Mouse (Mus musculus) heart, adult 2 months (tissue): Measurements from ENCODE around the gene Xab2.

Experiments used
- CTCF ChIP-seq: fragments of 200-600 bp; IDR thresholded peaks from 2 replicates; pipeline ENCODE4 v1.8.1; 2022; ENCODE audit warnings: antibody characterized with exemption, mild to moderate bottlenecking, moderate library complexity
- EP300 ChIP-seq: fragments of 200-500 bp; IDR thresholded peaks from 2 replicates; pipeline ENCODE4 v1.6.1; 2011; ENCODE audit warnings: low read depth, low read length, control low read depth; ENCODE audit not compliant: insufficient read depth
- POLR2A ChIP-seq: fragments of 200-500 bp; IDR thresholded peaks from 2 replicates; pipeline ENCODE4 v1.6.1; 2011; ENCODE audit warnings: mild to moderate bottlenecking, low read depth, low read length, control low read depth; ENCODE audit not compliant: insufficient read depth

DNA sequence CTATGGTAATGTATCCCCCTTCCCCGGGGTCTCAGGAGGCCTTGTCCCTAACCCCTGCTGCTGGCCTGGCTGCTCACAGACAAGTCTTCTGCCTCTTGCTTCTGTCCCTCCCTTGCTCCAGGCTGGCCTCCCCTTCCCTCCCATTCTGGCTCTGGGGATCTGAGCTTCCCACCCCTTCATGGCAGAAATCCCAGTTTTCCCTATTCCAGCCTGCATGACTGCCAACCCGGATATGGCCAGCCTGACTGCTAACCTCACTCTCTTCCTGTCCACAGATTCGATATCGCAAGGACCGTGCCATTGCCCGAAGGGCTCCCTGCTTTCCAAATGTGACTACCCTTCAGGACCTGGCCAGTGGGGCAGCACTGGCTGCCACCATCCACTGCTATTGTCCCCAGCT, 20.7 kb downstream of the Xab2 start:
- no peak for TF ChIP-seq CTCF
- TF ChIP-seq POLR2A = no peak
- no peak for TF ChIP-seq EP300
